Mouse (Mus musculus) ovary, adult 18-20 months (tissue): ENCODE measurements around the gene Dlg2.

Experiments used
- DNase-seq: peaks from one replicate; pipeline ENCODE4 v3.0.0; 2022; ENCODE audit warnings: low spot score, mixed read lengths

The Dlg2 gene

DNA sequence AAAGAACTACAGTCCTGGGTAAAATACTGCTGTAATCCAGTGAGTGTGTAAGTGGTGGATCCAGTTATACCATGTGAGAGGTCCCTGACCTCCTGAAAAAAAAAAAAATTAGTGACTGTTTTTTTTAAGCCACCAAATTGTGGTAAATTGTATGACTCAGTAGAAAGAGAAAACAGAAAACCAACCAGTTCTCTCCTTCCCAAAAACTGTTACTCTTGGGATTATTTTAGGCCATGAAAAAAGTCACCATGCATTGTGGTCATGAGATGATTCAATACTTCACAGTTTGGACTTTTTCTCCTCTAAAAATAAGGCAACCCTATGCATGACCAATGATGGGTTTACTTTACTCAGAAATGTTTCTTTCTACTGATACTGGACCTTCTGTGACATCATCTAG is 1291.2 kb downstream of the Dlg2 start:
- no peak for DNase-seq

GRCm38 (mm10) chr7:91778673-91779072 is 1302.2 kb downstream of the Dlg2 start:
- DNase-seq, result no peak

DNA sequence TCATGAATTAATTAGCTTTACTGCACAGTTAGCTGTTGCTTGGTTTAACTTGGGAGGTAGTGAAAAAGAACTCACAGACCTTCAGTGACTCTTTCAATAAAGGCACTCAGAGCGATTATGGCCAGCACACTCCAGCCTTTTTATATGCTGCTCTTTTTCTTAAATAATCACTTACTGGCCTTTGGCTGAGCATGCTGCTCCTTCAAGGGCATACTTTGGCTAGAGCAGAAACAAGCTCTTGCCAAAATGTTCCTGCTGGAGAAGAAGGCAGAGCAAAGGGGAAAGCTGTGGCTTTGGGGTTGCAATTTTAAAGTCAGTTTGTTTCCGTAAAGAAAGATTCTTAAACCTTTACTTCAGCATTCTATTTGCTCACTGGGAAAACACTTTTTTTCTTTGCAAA is 1308.1 kb downstream of the Dlg2 start:
- DNase-seq, result no peak

DNA sequence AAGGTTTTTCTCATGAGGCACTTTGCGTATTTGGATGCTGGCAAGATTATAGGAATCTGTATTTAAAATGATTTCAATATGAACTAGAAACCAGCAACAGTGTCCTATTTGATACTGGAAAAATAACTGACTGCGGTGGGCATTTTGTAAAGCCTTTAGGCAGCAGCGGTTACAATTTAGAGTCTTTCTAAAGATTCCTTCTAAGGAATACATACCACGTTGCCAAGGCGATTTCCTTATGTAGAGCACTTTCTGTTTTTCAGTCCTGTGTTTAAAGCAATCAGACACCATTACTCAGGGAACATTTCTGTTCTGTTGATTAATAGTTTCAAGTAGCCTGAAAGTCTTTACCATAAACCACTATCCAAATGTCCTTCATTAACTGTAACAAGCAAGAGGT is 1309.0 kb downstream of the Dlg2 start:
- DNase-seq, result no peak

DNA sequence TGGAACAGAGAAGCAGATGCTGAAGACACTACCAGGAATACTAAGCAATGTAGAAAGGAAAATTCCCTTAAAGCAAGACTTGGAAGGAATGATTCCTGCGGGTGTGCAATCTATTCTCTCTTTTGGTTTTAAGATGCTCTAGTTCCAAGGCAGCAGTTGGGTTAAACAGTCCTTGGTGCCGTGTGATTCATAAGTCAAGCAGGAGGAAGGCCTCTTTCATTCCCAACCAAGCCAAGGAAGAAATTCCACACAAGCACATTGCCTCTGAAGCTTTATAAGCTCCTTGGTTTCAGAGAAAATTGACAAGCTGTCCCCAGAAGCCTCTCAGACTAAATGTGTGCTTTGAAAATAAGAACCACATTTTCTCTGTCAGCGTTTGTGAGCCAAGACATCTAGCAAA is 1309.4 kb downstream of the Dlg2 start:
- no peak for DNase-seq

- DNase-seq, result no peak
Measured at GRCm38 (mm10) chr7:91790949-91791564, 1314.6 kb downstream of the Dlg2 start.

DNA sequence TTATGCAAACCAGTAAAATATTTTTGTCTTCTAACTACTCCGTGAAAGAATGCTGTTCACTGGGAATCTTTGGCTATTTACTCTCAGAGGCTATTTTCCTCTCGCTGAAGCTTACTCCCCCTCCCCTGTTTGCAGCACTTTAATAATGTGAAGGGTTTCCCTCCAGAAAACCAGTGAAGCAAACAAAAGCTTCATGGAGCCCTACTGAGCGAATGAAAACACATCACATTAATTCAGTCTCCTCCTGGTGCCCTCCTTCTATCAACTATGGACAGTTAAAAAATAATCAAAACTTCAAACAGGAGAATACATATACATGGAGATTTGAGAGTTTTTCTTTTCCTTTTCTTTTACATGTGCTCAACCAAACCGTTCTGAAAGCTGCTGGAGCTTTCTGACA is 1330.2 kb downstream of the Dlg2 start:
- DNase-seq, result no peak

- DNase-seq, result no peak
Measured at GRCm38 (mm10) chr7:91810774-91811173, 1334.3 kb downstream of the Dlg2 start.

- no peak for DNase-seq
Measured at GRCm38 (mm10) chr7:91818004-91818403, 1341.5 kb downstream of the Dlg2 start.

DNA sequence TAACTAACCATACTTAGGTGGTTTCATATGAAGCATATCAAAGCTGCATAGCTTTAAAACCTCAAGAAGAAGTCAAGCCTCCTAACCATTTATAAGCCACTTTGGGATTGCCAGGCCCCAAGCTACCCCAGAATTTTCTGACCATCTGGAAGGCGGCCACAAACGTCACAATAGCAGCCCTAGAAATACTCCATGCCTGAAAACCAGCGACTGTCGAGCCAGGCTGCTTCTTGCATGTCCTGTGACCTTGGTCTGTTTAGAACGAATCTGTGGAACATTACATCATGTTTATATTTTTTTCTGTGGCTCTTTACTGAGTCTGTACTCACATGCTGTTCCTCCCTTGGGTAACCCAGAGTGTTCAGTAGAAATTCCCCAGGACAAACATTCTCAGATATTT is 1355.7 kb downstream of the Dlg2 start:
- no peak for DNase-seq

DNA sequence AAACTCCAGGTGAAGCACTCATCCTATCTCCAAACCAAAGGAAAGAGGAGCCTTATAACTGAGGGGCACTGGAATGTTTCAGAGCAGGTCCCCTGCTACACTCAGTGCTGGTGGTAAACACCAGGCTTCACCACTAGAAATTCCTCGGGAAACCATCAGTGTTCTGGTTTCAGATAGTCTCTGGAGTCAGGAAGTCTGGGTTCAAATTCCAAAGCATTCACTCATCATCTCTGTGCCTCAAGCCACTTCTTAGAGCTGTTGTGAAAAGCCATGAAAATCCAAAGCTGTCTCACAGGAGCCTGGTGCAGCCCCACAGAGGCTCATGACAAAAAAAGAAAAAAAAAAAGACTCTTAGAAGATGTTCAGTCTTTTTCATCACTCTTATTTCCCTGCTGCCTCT is 1369.3 kb downstream of the Dlg2 start:
- no peak for DNase-seq

DNA sequence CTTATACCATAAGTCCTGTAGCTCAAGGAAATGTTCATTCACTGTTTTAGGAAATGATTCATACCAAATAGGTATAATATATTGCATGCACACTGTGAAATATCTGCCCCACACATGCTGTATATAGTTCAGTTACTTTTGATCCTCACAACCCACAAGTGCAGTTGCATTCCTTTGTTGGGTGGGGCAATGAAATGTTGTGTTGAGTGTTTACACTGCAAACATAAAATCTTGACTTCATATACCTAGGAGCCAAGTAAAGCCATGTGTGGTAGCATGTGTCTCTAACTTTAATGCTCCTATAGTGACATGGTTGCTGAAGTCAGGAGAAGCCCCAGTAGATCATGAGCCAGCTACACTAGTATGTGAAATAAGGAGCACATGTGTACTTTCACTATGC is 1372.9 kb downstream of the Dlg2 start:
- no peak for DNase-seq

- DNase-seq, result no peak
Measured at GRCm38 (mm10) chr7:91853653-91854052, 1377.2 kb downstream of the Dlg2 start.

DNA sequence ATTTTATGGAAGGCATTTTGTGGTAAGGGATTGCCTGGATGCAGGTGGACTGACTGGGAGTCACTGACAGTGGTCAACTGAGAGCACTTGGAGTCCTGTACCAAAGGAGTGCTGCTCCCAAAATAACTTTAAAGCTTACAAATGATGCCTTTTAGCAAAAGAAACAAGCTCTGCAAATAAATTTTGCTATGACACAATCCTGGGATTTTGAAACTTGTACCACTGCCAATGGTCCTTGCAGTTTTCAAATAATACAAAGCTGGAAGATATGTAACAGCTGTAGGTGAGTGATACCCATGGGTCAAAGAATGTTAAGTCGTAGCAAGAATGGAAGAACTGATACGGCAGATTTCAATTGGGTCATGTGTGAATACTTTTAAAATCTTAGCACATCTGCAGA is 1380.5 kb downstream of the Dlg2 start:
- DNase-seq, result no peak

DNA sequence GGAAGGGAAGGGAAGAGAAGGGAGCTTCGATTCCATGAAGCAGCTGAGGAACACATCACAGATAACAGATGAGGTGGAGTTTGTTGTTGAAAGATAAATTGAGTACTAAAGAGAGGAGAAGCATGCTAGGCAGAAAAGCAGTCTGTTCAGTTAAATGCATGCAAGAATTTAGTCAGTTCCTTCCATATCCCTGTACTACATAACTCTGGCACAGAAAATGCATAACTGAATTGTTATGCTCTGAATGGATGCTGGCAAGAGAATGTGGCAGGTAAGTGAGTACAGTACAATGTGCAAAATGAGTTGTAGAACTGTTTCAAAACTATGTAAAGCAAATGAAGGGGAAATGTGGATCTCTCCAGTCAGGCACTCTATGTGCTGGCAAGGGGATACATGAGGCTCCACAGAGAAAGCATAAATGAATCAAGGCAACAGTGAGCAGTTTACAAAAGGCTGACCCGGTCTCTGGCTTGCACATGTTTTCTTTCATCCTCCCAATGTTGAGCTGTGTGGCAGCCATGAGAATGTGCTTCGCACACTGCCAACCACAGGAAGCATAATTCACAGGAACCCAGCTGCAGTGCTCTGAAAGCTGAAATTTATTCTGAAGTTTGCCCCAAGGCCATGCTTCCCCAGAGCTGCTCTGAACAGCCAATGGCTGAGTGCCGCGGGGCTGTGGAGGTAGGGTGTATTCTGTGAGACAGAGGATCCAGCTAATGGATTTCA is 1386.5 kb downstream of the Dlg2 start:
- no peak for DNase-seq

GRCm38 (mm10) chr7:91868919-91869318 is 1392.4 kb downstream of the Dlg2 start:
- DNase-seq, result no peak

- no peak for DNase-seq
Measured at GRCm38 (mm10) chr7:91876831-91877230, 1400.4 kb downstream of the Dlg2 start.

DNA sequence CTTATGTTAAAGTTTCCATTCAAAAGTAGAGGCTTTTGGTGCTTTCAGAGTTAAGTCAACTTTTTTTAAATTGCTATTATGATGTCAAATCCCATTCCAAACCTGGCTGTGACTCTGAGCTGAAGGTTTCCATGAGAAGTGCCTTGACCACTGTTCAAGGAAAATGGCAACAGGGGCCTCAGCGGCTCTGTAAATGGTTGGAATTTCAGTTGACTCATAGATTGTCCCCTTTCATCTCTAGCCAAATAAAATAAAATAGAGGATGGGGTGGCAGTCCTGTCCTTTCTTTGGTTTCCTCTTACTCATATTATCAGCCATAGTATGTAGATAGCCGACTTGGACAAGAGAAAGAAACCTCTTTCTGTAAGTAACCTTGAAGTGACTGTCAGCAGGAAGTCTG is 1401.3 kb downstream of the Dlg2 start:
- no peak for DNase-seq

DNA sequence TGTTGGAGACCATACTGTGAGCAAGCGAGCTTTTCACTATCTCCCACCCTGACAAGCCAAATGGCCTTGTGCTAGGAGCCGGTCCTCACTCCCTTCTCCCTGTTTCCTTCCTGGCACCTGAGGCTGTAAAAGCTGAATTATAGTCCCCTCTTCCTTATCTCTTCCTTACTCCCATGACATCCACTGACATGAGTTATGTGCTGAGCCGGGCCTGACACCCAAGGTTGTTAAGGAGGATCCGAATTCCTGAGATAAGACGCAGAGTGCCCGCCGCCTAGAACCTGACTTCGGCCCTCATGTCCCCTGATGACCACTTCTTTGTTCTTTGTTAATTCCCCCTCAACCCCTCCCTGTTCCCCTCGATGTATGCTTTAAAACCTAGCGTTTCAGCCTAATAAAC is 1409.9 kb downstream of the Dlg2 start:
- no peak for DNase-seq

GRCm38 (mm10) chr7:91893991-91894390 is 1417.5 kb downstream of the Dlg2 start:
- DNase-seq, result no peak

GRCm38 (mm10) chr7:91896935-91897334 is 1420.5 kb downstream of the Dlg2 start:
- DNase-seq, result no peak

DNA sequence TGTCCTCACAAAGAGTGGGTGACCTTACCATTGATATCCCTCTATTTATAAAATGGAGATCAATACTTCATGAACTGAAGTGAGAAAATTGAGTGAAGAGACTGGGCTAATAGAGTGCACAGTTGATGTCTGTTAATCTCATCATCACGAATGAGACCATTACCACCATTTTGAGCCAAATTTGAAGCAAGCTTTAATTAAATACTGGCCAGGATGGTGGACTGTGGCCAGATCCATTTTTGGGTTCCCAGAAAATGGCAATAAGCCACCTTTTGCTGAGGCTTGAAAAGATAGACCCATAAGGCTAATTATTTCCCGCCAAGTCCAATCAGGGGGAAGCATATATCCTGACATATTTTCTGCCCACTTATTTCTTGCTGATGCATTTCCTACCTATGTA is 1421.0 kb downstream of the Dlg2 start:
- DNase-seq, result no peak

DNA sequence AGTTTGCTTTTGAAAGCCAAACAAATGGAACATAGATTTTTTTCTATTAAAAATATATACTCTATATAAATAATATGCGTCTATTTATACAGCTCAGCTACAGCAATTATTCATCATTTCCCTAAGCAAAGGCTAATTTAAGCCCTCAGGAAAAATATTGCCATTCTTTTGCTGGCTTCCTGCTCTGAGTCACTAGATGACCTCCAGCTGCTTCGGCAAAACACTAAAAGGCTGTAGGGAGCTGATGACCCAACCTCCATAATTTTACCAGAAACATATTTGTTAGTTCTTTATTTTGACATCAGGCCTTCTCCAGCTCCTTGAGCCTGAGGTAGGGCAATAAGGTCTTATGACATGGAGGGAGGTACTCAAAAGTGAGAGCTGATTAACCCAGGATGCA is 1426.0 kb downstream of the Dlg2 start:
- no peak for DNase-seq

- no peak for DNase-seq
Measured at GRCm38 (mm10) chr7:91916809-91917208, 1440.3 kb downstream of the Dlg2 start.
